Mouse (Mus musculus): ENCODE data around the gene Ksr2. TPM values are rescaled to one million over a fixed set of nuclear protein-coding genes. Genes with fewer than 3 reads are reported as not detected.
A peak's percentile ranks its signal among the peaks of the same experiment; 100 is the strongest.

Ksr2 gene
- polyA plus RNA-seq, 1 experiment from 2014 or later = 0.81 TPM

DNA sequence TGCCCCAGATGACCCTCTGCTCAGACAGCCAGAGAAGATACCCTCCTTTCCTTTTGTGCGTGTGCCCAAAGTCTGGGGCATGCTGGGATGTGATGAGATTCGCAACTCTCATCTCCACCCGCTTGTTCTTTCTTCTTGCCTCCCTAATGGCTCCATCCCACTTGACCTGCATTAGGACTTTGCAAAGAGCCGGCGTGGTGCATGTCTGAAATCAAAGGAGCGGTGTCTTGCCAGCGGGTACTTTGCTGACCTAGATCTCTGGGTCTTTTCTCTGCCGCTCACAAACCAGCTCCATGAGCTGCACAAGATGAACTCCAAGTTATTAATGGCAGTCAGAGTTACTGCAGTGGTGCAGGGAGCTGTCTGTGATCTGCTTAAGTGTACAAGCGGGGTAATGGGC, 290.6 kb downstream of the Ksr2 start:
- Histone ChIP-seq H3K4me1 (ENCODE audit: control insufficient read depth, insufficient read depth, low read length) (0 out of 2 replicates have a peak, but pooled peaks cover 3% of the 10 kb centered on the region), H3K36me3 (ENCODE audit: control insufficient read depth, insufficient read depth, low read length) (no peaks in the 10 kb centered on the region), H3K9ac (ENCODE audit: low read depth, low read length) (no peak overlapping the region), H3K9me3 (ENCODE audit: control insufficient read depth, low read length) (no peaks in the 10 kb centered on the region), H3K4me3 (ENCODE audit: low read depth, low read length) (no peak overlapping the region), H3K27me3 (replicated peaks; ENCODE audit: control insufficient read depth, insufficient read depth, low read length) (no peaks in the 10 kb centered on the region), H3K27ac (replicated peaks; ENCODE audit: low read depth, low read length) (no peak overlapping the region), H3K4me2 (ENCODE audit: low read depth, low read length) (no peak overlapping the region)
- 85% methylated on average over 9 of the region's 9 CpGs for WGBS
- DNase-seq (ENCODE audit: low spot score) (no peak), ATAC-seq (ENCODE audit: low read depth) (no peak)

GRCm38 (mm10) chr5:117706633-117707032, 292.8 kb downstream of the Ksr2 start:
- Histone ChIP-seq H3K9me3 (ENCODE audit: control insufficient read depth, low read length) (no peaks in the 10 kb centered on the region), H3K27ac (replicated peaks; ENCODE audit: low read depth, low read length) (no peak overlapping the region), H3K27me3 (replicated peaks; ENCODE audit: control insufficient read depth, insufficient read depth, low read length) (no peaks in the 10 kb centered on the region), H3K36me3 (ENCODE audit: control insufficient read depth, insufficient read depth, low read length) (no peaks in the 10 kb centered on the region), H3K4me2 (ENCODE audit: low read depth, low read length) (no peak overlapping the region), H3K4me1 (ENCODE audit: control insufficient read depth, insufficient read depth, low read length) (0 out of 2 replicates have a peak, but pooled peaks cover 3% of the 10 kb centered on the region), H3K4me3 (ENCODE audit: low read depth, low read length) (no peak overlapping the region), H3K9ac (ENCODE audit: low read depth, low read length) (no peak overlapping the region)
- no peak for ATAC-seq (ENCODE audit: low read depth)
- DNase-seq (ENCODE audit: low spot score) = no peak
- 21% methylated on average over 11 of the region's 11 CpGs for WGBS

DNA sequence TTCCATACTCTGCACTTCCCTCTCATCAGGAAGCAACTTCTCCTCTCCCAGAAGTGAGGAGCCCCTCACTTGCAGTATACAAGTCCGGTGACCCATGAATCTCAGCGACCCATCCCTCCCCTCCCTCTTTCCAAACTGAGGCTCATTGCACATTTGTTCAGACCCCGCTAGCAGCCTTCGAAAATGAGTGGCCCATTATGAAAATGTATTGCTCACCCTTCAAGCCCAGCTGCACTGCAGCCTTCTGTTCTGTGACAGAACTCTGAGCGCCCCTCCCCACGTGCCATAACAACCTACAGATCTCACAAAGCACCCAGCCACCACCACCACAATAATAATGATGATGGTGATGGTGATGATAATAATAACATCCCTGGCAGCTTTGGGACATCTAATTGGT, 295.5 kb downstream of the Ksr2 start:
- Histone ChIP-seq H3K27me3 (replicated peaks; ENCODE audit: control insufficient read depth, insufficient read depth, low read length) (no peaks in the 10 kb centered on the region), H3K4me2 (ENCODE audit: low read depth, low read length) (no peak overlapping the region), H3K9me3 (ENCODE audit: control insufficient read depth, low read length) (no peaks in the 10 kb centered on the region), H3K36me3 (ENCODE audit: control insufficient read depth, insufficient read depth, low read length) (no peaks in the 10 kb centered on the region), H3K4me1 (ENCODE audit: control insufficient read depth, insufficient read depth, low read length) (peaks cover 12% of the 10 kb centered on the region; the same call in 1 of the 2 replicates), H3K9ac (ENCODE audit: low read depth, low read length) (no peak overlapping the region), H3K27ac (replicated peaks; ENCODE audit: low read depth, low read length) (no peak overlapping the region), H3K4me3 (ENCODE audit: low read depth, low read length) (no peak overlapping the region)
- ATAC-seq (ENCODE audit: low read depth) (no peak), DNase-seq (ENCODE audit: low spot score) (no peak)
- WGBS = 80% methylated on average over 6 of the region's 6 CpGs

GRCm38 (mm10) chr5:117711636-117712035, 297.8 kb downstream of the Ksr2 start:
- WGBS = 72% methylated on average over 10 of the region's 10 CpGs
- no peak overlapping the region for H3K9ac ChIP-seq (ENCODE audit: low read depth, low read length)
- DNase-seq (ENCODE audit: low spot score) (no peak), ATAC-seq (ENCODE audit: low read depth) (no peak)
- H3K4me1 ChIP-seq (ENCODE audit: control insufficient read depth, insufficient read depth, low read length) = peaks cover 10% of the 10 kb centered on the region; the same call in 1 of the 2 replicates
- H3K36me3 ChIP-seq (ENCODE audit: control insufficient read depth, insufficient read depth, low read length) = no peaks in the 10 kb centered on the region
- no peak overlapping the region for H3K4me3 ChIP-seq (ENCODE audit: low read depth, low read length)
- no peaks in the 10 kb centered on the region for H3K9me3 ChIP-seq (ENCODE audit: control insufficient read depth, low read length)
- no peak overlapping the region for H3K27ac ChIP-seq (replicated peaks; ENCODE audit: low read depth, low read length)
- no peaks in the 10 kb centered on the region for H3K27me3 ChIP-seq (replicated peaks; ENCODE audit: control insufficient read depth, insufficient read depth, low read length)
- H3K4me2 ChIP-seq (ENCODE audit: low read depth, low read length) = no peak overlapping the region

DNA sequence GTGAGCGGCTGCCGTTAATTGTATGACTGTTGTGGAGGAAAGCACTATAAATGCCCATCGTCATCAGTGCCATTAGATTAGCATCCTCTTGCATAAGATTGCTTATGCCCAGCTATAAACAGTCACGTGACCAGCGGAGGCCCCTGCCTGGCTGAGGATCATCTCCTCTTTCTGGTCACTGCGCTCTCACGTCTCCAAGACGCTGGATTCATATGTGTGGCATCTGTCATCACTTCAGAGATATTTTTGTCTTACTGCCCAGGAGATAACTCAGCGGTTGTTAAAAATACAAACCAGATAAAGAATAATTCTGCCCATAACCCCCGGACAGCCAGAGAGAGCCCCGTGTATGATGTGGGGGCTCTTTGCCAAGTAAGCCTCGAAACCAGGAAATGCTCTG, 298.4 kb downstream of the Ksr2 start:
- Histone ChIP-seq H3K9me3 (ENCODE audit: control insufficient read depth, low read length) (no peaks in the 10 kb centered on the region), H3K4me3 (ENCODE audit: low read depth, low read length) (no peak overlapping the region), H3K36me3 (ENCODE audit: control insufficient read depth, insufficient read depth, low read length) (no peaks in the 10 kb centered on the region), H3K27me3 (replicated peaks; ENCODE audit: control insufficient read depth, insufficient read depth, low read length) (no peaks in the 10 kb centered on the region), H3K27ac (replicated peaks; ENCODE audit: low read depth, low read length) (no peak overlapping the region), H3K4me2 (ENCODE audit: low read depth, low read length) (no peak overlapping the region), H3K4me1 (ENCODE audit: control insufficient read depth, insufficient read depth, low read length) (peaks cover 8% of the 10 kb centered on the region; the same call in 1 of the 2 replicates), H3K9ac (ENCODE audit: low read depth, low read length) (no peak overlapping the region)
- DNase-seq (ENCODE audit: low spot score) (peak; percentile 27), ATAC-seq (ENCODE audit: low read depth) (no peak)
- WGBS = 59% methylated on average over 12 of the region's 12 CpGs

GRCm38 (mm10) chr5:117717120-117717519, 303.3 kb downstream of the Ksr2 start:
- peaks cover 6% of the 10 kb centered on the region; the same call in 1 of the 2 replicates for H3K4me1 ChIP-seq (ENCODE audit: control insufficient read depth, insufficient read depth, low read length)
- H3K4me2 ChIP-seq (ENCODE audit: low read depth, low read length) = no peak overlapping the region
- WGBS = 81% methylated on average over 9 of the region's 9 CpGs
- no peak overlapping the region for H3K9ac ChIP-seq (ENCODE audit: low read depth, low read length)
- no peaks in the 10 kb centered on the region for H3K36me3 ChIP-seq (ENCODE audit: control insufficient read depth, insufficient read depth, low read length)
- ATAC-seq (ENCODE audit: low read depth) (no peak), DNase-seq (ENCODE audit: low spot score) (no peak)
- H3K4me3 ChIP-seq (ENCODE audit: low read depth, low read length) = no peak overlapping the region
- no peaks in the 10 kb centered on the region for H3K27me3 ChIP-seq (replicated peaks; ENCODE audit: control insufficient read depth, insufficient read depth, low read length)
- H3K9me3 ChIP-seq (ENCODE audit: control insufficient read depth, low read length) = no peaks in the 10 kb centered on the region
- H3K27ac ChIP-seq (replicated peaks; ENCODE audit: low read depth, low read length) = no peak overlapping the region

DNA sequence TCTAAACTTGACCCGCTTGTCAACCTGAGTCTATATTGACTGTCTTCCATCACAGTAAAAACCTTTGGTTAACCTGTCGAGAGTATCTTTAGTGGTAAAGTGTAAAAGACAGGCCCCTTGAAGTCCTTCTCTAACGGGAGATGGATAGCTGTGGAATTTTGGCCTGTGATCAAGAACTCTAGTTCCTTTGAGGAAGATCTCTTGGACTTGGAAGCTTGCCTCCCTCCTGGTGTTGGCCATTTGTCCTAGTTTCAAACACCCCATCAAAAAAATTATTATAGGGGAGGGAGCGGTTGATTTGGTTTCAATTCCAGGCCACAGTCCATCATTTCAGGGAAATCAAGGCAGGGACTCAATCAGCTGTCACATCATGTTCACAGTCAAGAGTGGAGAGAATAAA, 309.5 kb downstream of the Ksr2 start:
- no peak overlapping the region for H3K9ac ChIP-seq (ENCODE audit: low read depth, low read length)
- WGBS = 80% methylated on average over 4 of the region's 4 CpGs
- ATAC-seq (ENCODE audit: low read depth) (no peak), DNase-seq (ENCODE audit: low spot score) (no peak)
- H3K27me3 ChIP-seq (replicated peaks; ENCODE audit: control insufficient read depth, insufficient read depth, low read length) = no peaks in the 10 kb centered on the region
- H3K4me1 ChIP-seq (ENCODE audit: control insufficient read depth, insufficient read depth, low read length) = no peaks in the 10 kb centered on the region
- no peak overlapping the region for H3K4me2 ChIP-seq (ENCODE audit: low read depth, low read length)
- H3K4me3 ChIP-seq (ENCODE audit: low read depth, low read length) = no peak overlapping the region
- no peaks in the 10 kb centered on the region for H3K9me3 ChIP-seq (ENCODE audit: control insufficient read depth, low read length)
- no peaks in the 10 kb centered on the region for H3K36me3 ChIP-seq (ENCODE audit: control insufficient read depth, insufficient read depth, low read length)
- no peak overlapping the region for H3K27ac ChIP-seq (replicated peaks; ENCODE audit: low read depth, low read length)

- H3K4me2 ChIP-seq (ENCODE audit: low read depth, low read length) = no peak overlapping the region
- DNase-seq (ENCODE audit: low spot score) (no peak), ATAC-seq (ENCODE audit: low read depth) (no peak)
- 52% methylated on average over 6 of the region's 6 CpGs for WGBS
- no peak overlapping the region for H3K27ac ChIP-seq (replicated peaks; ENCODE audit: low read depth, low read length)
- H3K27me3 ChIP-seq (replicated peaks; ENCODE audit: control insufficient read depth, insufficient read depth, low read length) = no peaks in the 10 kb centered on the region
- H3K4me3 ChIP-seq (ENCODE audit: low read depth, low read length) = no peak overlapping the region
- no peak overlapping the region for H3K9ac ChIP-seq (ENCODE audit: low read depth, low read length)
- H3K9me3 ChIP-seq (ENCODE audit: control insufficient read depth, low read length) = no peaks in the 10 kb centered on the region
- H3K4me1 ChIP-seq (ENCODE audit: control insufficient read depth, insufficient read depth, low read length) = no peaks in the 10 kb centered on the region
- H3K36me3 ChIP-seq (ENCODE audit: control insufficient read depth, insufficient read depth, low read length) = no peaks in the 10 kb centered on the region
Observed at GRCm38 (mm10) chr5:117726548-117726947, 312.7 kb downstream of the Ksr2 start.

DNA sequence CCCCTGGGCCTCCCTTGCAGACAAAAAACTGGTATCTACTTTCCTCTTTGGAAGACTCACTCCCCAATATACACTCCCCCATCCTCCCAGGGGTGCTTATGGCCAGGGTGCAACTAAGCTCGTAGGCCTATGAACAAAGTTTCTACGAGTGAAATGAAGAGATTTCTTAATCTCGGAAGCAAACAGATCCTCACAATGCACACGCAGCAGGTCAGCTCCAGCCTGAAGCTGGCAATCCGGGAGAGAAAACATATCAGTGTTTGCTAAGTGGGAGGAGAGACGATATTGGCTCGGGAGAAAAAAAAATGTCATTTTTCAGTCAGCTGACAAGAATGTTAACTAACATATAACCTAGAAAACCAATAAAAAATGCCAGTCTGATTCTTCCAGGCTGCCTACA, 313.3 kb downstream of the Ksr2 start:
- Histone ChIP-seq H3K4me1 (ENCODE audit: control insufficient read depth, insufficient read depth, low read length) (no peaks in the 10 kb centered on the region), H3K27me3 (replicated peaks; ENCODE audit: control insufficient read depth, insufficient read depth, low read length) (no peaks in the 10 kb centered on the region), H3K36me3 (ENCODE audit: control insufficient read depth, insufficient read depth, low read length) (no peaks in the 10 kb centered on the region), H3K4me3 (ENCODE audit: low read depth, low read length) (no peak overlapping the region), H3K27ac (replicated peaks; ENCODE audit: low read depth, low read length) (no peak overlapping the region), H3K9ac (ENCODE audit: low read depth, low read length) (no peak overlapping the region), H3K9me3 (ENCODE audit: control insufficient read depth, low read length) (no peaks in the 10 kb centered on the region), H3K4me2 (ENCODE audit: low read depth, low read length) (no peak overlapping the region)
- no peak for ATAC-seq (ENCODE audit: low read depth)
- DNase-seq (ENCODE audit: low spot score) = no peak
- 71% methylated on average over 7 of the region's 7 CpGs for WGBS

Data from embryonic facial prominence, embryonic 14.5 days (tissue).